Mouse (Mus musculus): Measurements from ENCODE around the gene Adh6a. TPM values are rescaled to one million over a fixed set of nuclear protein-coding genes. Genes with fewer than 3 reads are reported as not detected.
"Not testable (repeated sequence)": the region's sequence is repeated elsewhere in the genome, so short reads cannot be mapped to it uniquely, and the experiment has no call there.

Gene Adh6a
- polyA plus RNA-seq, 1 experiment from 2014 or later: not detected

GRCm38 (mm10) chr3:138366181-138366580, 53.1 kb downstream of the Adh6a start:
- ATAC-seq (ENCODE audit: extremely low read depth, insufficient number of reproducible peaks, low FRiP score, low TSS enrichment): no peak
- H3K9me3 ChIP-seq: no peaks in the 10 kb centered on the region
- 85% methylated on average over 2 of the region's 2 CpGs for WGBS
- H3K4me2 ChIP-seq: no peak overlapping the region
- no peak overlapping the region for H3K9ac ChIP-seq
- no peak overlapping the region for H3K4me3 ChIP-seq
- H3K36me3 ChIP-seq: no peaks in the 10 kb centered on the region
- H3K27ac ChIP-seq (replicated peaks): no peak overlapping the region
- peaks cover 6% of the 10 kb centered on the region for H3K4me1 ChIP-seq
- no peaks in the 10 kb centered on the region for H3K27me3 ChIP-seq (replicated peaks)

GRCm38 (mm10) chr3:138369546-138369945, 56.5 kb downstream of the Adh6a start:
- Histone ChIP-seq H3K4me2 (no peak overlapping the region), H3K9ac (no peak overlapping the region), H3K36me3 (no peaks in the 10 kb centered on the region), H3K9me3 (no peaks in the 10 kb centered on the region), H3K4me3 (no peak overlapping the region), H3K27ac (replicated peaks) (no peak overlapping the region), H3K4me1 (peaks cover 6% of the 10 kb centered on the region), H3K27me3 (replicated peaks) (no peaks in the 10 kb centered on the region)
- no peak for ATAC-seq (ENCODE audit: extremely low read depth, insufficient number of reproducible peaks, low FRiP score, low TSS enrichment)
- 88% methylated on average over 1 of the region's 1 CpGs for WGBS

- H3K4me2 ChIP-seq; H3K4me1 ChIP-seq; H3K9me3 ChIP-seq; H3K4me3 ChIP-seq; H3K27me3 ChIP-seq (replicated peaks); H3K9ac ChIP-seq; H3K27ac ChIP-seq (replicated peaks); ATAC-seq (ENCODE audit: extremely low read depth, insufficient number of reproducible peaks, low FRiP score, low TSS enrichment); H3K36me3 ChIP-seq: not testable (repeated sequence)
- WGBS: 42% methylated on average over 4 of the region's 4 CpGs
Observed at GRCm38 (mm10) chr3:138370289-138370688, 57.2 kb downstream of the Adh6a start.

- no peak overlapping the region for H3K9ac ChIP-seq
- WGBS: 82% methylated on average over 4 of the region's 4 CpGs
- ATAC-seq (ENCODE audit: extremely low read depth, insufficient number of reproducible peaks, low FRiP score, low TSS enrichment): no peak
- no peak overlapping the region for H3K4me2 ChIP-seq
- no peaks in the 10 kb centered on the region for H3K4me1 ChIP-seq
- no peak overlapping the region for H3K4me3 ChIP-seq
- no peaks in the 10 kb centered on the region for H3K27me3 ChIP-seq (replicated peaks)
- H3K9me3 ChIP-seq: no peaks in the 10 kb centered on the region; the same call in 1 of the 2 replicates
- no peaks in the 10 kb centered on the region for H3K36me3 ChIP-seq
- H3K27ac ChIP-seq (replicated peaks): no peak overlapping the region
Observed at GRCm38 (mm10) chr3:138373920-138374319, 60.8 kb downstream of the Adh6a start.

- H3K36me3 ChIP-seq: no peaks in the 10 kb centered on the region
- H3K27ac ChIP-seq (replicated peaks): no peak overlapping the region
- no peak overlapping the region for H3K4me3 ChIP-seq
- WGBS: 78% methylated on average over 2 of the region's 2 CpGs
- H3K4me1 ChIP-seq: no peaks in the 10 kb centered on the region
- peaks cover 3% of the 10 kb centered on the region; the same call in 1 of the 2 replicates for H3K9me3 ChIP-seq
- H3K9ac ChIP-seq: no peak overlapping the region
- no peaks in the 10 kb centered on the region for H3K27me3 ChIP-seq (replicated peaks)
- H3K4me2 ChIP-seq: no peak overlapping the region
- ATAC-seq (ENCODE audit: extremely low read depth, insufficient number of reproducible peaks, low FRiP score, low TSS enrichment): no peak
Observed at GRCm38 (mm10) chr3:138375148-138375547, 62.1 kb downstream of the Adh6a start.

Other genes with a start within 250 kb of the Adh6a start
- 9.4 and 11.1 TPM in 2 replicates for gene 1110002E22Rik, start 248.2 kb upstream of the Adh6a start, polyA plus RNA-seq (2015; fragmentation: Nextera tagmentation; extraction: Ambion mirVana)
- gene Gm5105, start 245.9 kb upstream of the Adh6a start, polyA plus RNA-seq (2015; fragmentation: Nextera tagmentation; extraction: Ambion mirVana): 0.36 and 0.56 TPM in 2 replicates
- gene Trmt10a, start 169.8 kb upstream of the Adh6a start, polyA plus RNA-seq (2015; fragmentation: Nextera tagmentation; extraction: Ambion mirVana): 8.5 and 10.1 TPM in 2 replicates
- 6.6 and 7.6 TPM in 2 replicates for gene Mttp, start 168.3 kb upstream of the Adh6a start, polyA plus RNA-seq (2015; fragmentation: Nextera tagmentation; extraction: Ambion mirVana)
- gene 4930579F01Rik, start 119.5 kb upstream of the Adh6a start, polyA plus RNA-seq (2015; fragmentation: Nextera tagmentation; extraction: Ambion mirVana): not detected in 2 replicates
- gene Adh7, start 95.5 kb upstream of the Adh6a start, polyA plus RNA-seq (2015; fragmentation: Nextera tagmentation; extraction: Ambion mirVana): 0.11 TPM in 1 of 2 replicates, not detected in the other
- gene Adh1, start 52.3 kb upstream of the Adh6a start, polyA plus RNA-seq (2015; fragmentation: Nextera tagmentation; extraction: Ambion mirVana): 13.5 and 13.6 TPM in 2 replicates
- 3.3 and 3.6 TPM in 2 replicates for gene Adh6b, start 28.5 kb downstream of the Adh6a start, polyA plus RNA-seq (2015; fragmentation: Nextera tagmentation; extraction: Ambion mirVana)
- gene Adh4, start 102.2 kb downstream of the Adh6a start, polyA plus RNA-seq (2015; fragmentation: Nextera tagmentation; extraction: Ambion mirVana): not detected in 2 replicates
- 146 and 161 TPM in 2 replicates for gene Adh5, start 129.8 kb downstream of the Adh6a start, polyA plus RNA-seq (2015; fragmentation: Nextera tagmentation; extraction: Ambion mirVana)
- gene Metap1, start 176.2 kb downstream of the Adh6a start, polyA plus RNA-seq (2015; fragmentation: Nextera tagmentation; extraction: Ambion mirVana): 34.0 and 38.0 TPM in 2 replicates
- 226 and 258 TPM in 2 replicates for gene Eif4e, start 212.9 kb downstream of the Adh6a start, polyA plus RNA-seq (2015; fragmentation: Nextera tagmentation; extraction: Ambion mirVana)